Mouse (Mus musculus) 416B (cell line): ENCODE measurements around the gene Oxnad1.

Experiments used
- DNase-seq: peaks from one replicate; pipeline ENCODE4 v3.0.0; 2011; ENCODE audit warnings: low read depth

Oxnad1 gene

GRCm38 (mm10) chr14:32145401-32145800, 60.2 kb downstream of the Oxnad1 start:
- DNase-seq, result no peak

DNA sequence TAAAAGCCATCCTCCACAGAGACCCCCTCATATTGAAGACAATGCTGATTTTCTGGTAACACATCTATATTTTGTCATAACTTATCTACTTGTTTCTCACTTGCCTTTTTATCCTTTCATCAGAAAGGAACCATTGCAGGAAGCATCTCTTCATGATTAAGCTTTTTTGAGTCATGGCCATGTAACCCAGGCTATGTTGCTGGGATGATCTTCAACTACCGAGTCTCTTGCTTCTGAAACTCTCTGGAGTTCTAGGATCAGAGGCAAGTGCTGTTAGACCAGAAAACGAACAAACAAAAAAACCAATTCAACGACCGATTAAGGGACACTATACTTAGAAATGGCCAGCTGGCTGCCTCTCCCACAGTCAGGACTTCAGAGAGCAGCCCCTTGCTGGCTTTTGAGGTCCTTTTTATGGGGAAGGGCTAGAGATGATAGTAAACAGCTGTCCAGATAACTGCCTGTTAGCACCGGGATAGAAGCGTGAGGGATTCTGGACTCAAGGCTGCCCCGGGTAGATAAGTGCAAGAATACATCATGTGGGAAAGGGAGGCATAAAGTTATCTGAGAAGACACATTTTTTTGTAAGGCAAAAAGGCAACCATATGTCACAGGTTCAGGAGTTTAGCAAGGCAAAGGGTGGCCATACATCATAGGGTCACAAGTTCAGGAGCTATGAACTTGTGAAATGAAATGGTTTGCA, 60.8 kb downstream of the Oxnad1 start:
- DNase-seq, result no peak

DNA sequence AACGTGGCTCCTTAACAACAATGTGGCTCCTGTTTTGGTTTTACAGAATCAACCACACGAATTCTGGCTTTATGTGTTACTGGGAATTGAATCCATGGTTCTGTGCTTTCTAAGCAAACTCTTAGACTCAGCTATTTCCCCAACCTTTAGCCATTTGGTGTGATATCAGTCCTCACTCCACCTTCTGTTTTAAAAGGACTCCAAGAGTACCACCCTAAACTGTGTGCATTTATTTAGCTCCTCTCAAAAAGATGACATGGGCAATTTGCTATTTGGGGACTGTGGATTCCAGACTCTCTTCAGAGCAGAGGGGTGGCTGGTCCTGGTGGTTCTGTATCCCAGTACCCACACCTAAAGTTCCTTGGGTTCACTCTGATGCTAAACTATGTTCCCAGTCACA, 61.4 kb downstream of the Oxnad1 start:
- no peak for DNase-seq

GRCm38 (mm10) chr14:32150872-32151271, 65.7 kb downstream of the Oxnad1 start:
- no peak for DNase-seq

DNA sequence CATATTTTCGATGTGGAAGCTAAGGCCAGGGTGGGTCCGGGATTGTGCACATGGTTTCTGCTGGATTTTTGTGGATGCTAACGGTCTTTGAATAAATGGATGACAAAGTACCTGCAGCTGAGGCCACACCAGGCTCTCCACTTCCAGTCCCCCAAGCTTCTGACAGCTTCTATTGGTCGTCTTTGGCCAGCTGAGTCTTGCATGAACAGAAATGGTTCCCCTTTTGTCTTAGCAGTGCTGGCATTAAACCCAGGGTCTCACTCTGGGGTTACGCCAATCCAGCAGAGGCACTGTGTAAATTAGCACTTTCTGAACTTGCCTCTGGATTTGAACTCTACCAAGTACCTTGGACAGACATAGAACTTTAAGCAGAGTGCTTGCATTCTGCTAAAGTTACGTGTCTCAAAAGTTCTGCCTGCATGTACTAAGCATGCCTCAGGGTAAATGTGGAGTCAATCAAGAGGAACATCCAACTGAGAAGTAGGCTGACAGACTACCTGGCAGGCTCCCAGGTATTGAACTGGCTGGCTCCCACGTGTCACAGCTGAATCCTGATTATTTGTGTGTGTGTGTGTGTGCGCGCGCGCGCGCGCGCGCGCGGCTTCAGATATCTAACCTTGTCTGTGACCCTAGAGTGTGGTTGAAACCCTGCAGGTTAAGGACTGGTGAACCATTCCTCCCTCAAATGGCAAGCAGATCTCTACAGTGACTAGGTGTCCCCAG, 67.2 kb downstream of the Oxnad1 start:
- DNase-seq, result no peak
